Mouse (Mus musculus) heart, embryonic 13.5 days (tissue): ENCODE measurements around the gene Amotl2. TPM values are rescaled to one million over a fixed set of nuclear protein-coding genes. Genes with fewer than 3 reads are reported as not detected.
A peak's percentile ranks its signal among the peaks of the same experiment; 100 is the strongest.

Experiments
- ATAC-seq: fragments of 200-750 bp; cut with Nextera tagmentation; 2 replicates; pipeline ENCODE4 v1.8.0; 2017; ENCODE audit warnings: moderate TSS enrichment; ENCODE audit not compliant: insufficient number of reproducible peaks, low FRiP score, low TSS enrichment; ENCODE audit errors: extremely low read depth
- H3K27ac ChIP-seq: fragments of 300-500 bp; sonication (generic); replicated peaks from 2 replicates; pipeline ENCODE4 v1.5.1; 2015; ENCODE audit warnings: moderate library complexity, mild to moderate bottlenecking, inconsistent platforms
- H3K27me3 ChIP-seq: fragments of 300-500 bp; sonication (generic); replicated peaks from 2 replicates; pipeline ENCODE4 v1.6.1; 2015; ENCODE audit warnings: mild to moderate bottlenecking, inconsistent platforms
- H3K36me3 ChIP-seq: fragments of 300-500 bp; sonication (generic); 2 replicates; pipeline ENCODE4 v1.6.1; 2015; ENCODE audit warnings: mild to moderate bottlenecking, inconsistent platforms
- H3K4me1 ChIP-seq: fragments of 300-500 bp; sonication (generic); 2 replicates; pipeline ENCODE4 v1.6.1; 2015; ENCODE audit warnings: inconsistent platforms
- H3K4me2 ChIP-seq: fragments of 300-500 bp; sonication (generic); 2 replicates; pipeline ENCODE4 v1.6.1; 2015; ENCODE audit warnings: inconsistent platforms, mild to moderate bottlenecking, moderate library complexity
- H3K4me3 ChIP-seq: fragments of 300-500 bp; sonication (generic); 2 replicates; pipeline ENCODE4 v1.5.1; 2015; ENCODE audit warnings: moderate library complexity, mild to moderate bottlenecking, inconsistent platforms
- H3K9ac ChIP-seq: fragments of 300-500 bp; sonication (generic); 2 replicates; pipeline ENCODE4 v1.6.1; 2015; ENCODE audit warnings: inconsistent platforms, mild to moderate bottlenecking, moderate library complexity
- H3K9me3 ChIP-seq: fragments of 300-500 bp; sonication (generic); 2 replicates; pipeline ENCODE4 v1.6.1; 2016; ENCODE audit warnings: inconsistent platforms
- WGBS: fragments of 180-500 bp; shearing (Covaris S2); methylation state at CpG from one replicate; pipeline ENCODE4 v1.1.7; 2015; ENCODE audit warnings: mixed read lengths; 5-methylcytosine and 5-hydroxymethylcytosine counted together
- polyA plus RNA-seq: library from polyadenylated mRNA; unstranded; fragments of >200 nt; fragmentation: Nextera tagmentation; extraction: Ambion mirVana; gene quantifications from 2 replicates; pipeline ENCODE4 v1.2.1, GENCODE M21; 2015

The Amotl2 gene
- polyA plus RNA-seq, 1 experiment from 2014 or later: 35.9 TPM

- Histone ChIP-seq H3K9ac (no peak overlapping the region), H3K4me2 (no peak overlapping the region), H3K4me1 (peaks cover 5% of the 10 kb centered on the region), H3K36me3 (no peaks in the 10 kb centered on the region), H3K9me3 (peaks cover 10% of the 10 kb centered on the region), H3K4me3 (no peak overlapping the region), H3K27ac (no peak overlapping the region), H3K27me3 (no peaks in the 10 kb centered on the region)
- WGBS: 75% methylated on average over 6 of the region's 6 CpGs
- no peak for ATAC-seq
These were observed 15.4 kb upstream of the Amotl2 start for GRCm38 (mm10) chr9:102701042-102701441.

- Histone ChIP-seq H3K4me3 (no peak overlapping the region), H3K9ac (peak overlapping the region; percentile 45; the same call in 1 of the 2 replicates), H3K9me3 (no peaks in the 10 kb centered on the region), H3K27ac (peak overlapping the region; percentile 48; the same call in 1 of the 2 replicates), H3K27me3 (no peaks in the 10 kb centered on the region), H3K4me2 (no peak overlapping the region), H3K36me3 (no peaks in the 10 kb centered on the region), H3K4me1 (peaks cover 36% of the 10 kb centered on the region)
- 44% methylated on average over 15 of the region's 15 CpGs for WGBS
- ATAC-seq: no peak
These were observed 6.9 kb upstream of the Amotl2 start for GRCm38 (mm10) chr9:102709504-102710135.

- no peaks in the 10 kb centered on the region for H3K9me3 ChIP-seq
- WGBS: 83% methylated on average over 5 of the region's 5 CpGs
- H3K4me1 ChIP-seq: peaks cover 45% of the 10 kb centered on the region
- H3K27me3 ChIP-seq: no peaks in the 10 kb centered on the region
- no peak overlapping the region for H3K4me3 ChIP-seq
- H3K9ac ChIP-seq: no peak overlapping the region
- no peak overlapping the region for H3K4me2 ChIP-seq
- H3K36me3 ChIP-seq: no peaks in the 10 kb centered on the region
- H3K27ac ChIP-seq: no peak overlapping the region
- ATAC-seq: no peak
These were observed 6.0 kb upstream of the Amotl2 start for GRCm38 (mm10) chr9:102710520-102710919.

GRCm38 (mm10) chr9:102713797-102714196, 2.7 kb upstream of the Amotl2 start:
- Histone ChIP-seq H3K4me3 (no peak overlapping the region), H3K4me1 (peaks cover 50% of the 10 kb centered on the region), H3K36me3 (no peaks in the 10 kb centered on the region), H3K9ac (no peak overlapping the region), H3K4me2 (no peak overlapping the region), H3K27me3 (no peaks in the 10 kb centered on the region), H3K27ac (no peak overlapping the region), H3K9me3 (no peaks in the 10 kb centered on the region)
- no peak for ATAC-seq
- WGBS: 60% methylated on average over 2 of the region's 2 CpGs

- Histone ChIP-seq H3K9ac (0 out of 2 replicates have a peak overlapping the region, but pooled peaks have one; percentile 5), H3K36me3 (peaks cover 2% of the 10 kb centered on the region), H3K27me3 (no peaks in the 10 kb centered on the region), H3K9me3 (no peaks in the 10 kb centered on the region), H3K27ac (peak overlapping the region; percentile 37), H3K4me2 (peak overlapping the region; percentile 22), H3K4me1 (peaks cover 45% of the 10 kb centered on the region), H3K4me3 (no peak overlapping the region)
- 9% methylated on average over 7 of the region's 7 CpGs for WGBS
- no peak for ATAC-seq
These were observed 1.5 kb upstream of the Amotl2 start for GRCm38 (mm10) chr9:102714893-102715505.

GRCm38 (mm10) chr9:102715506-102715900, 969 bp upstream of the Amotl2 start:
- Histone ChIP-seq H3K4me3 (no peak overlapping the region), H3K27ac (peak overlapping the region; percentile 37), H3K4me1 (peaks cover 46% of the 10 kb centered on the region), H3K9ac (0 out of 2 replicates have a peak overlapping the region, but pooled peaks have one; percentile 5), H3K9me3 (no peaks in the 10 kb centered on the region), H3K4me2 (0 out of 2 replicates have a peak overlapping the region, but pooled peaks have one; percentile 22), H3K27me3 (no peaks in the 10 kb centered on the region), H3K36me3 (peaks cover 7% of the 10 kb centered on the region)
- no peak for ATAC-seq
- 55% methylated on average over 2 of the region's 2 CpGs for WGBS

- under 1% methylated on average over 50 of the region's 50 CpGs for WGBS
- peak overlapping the region; percentile 99 for H3K9ac ChIP-seq
- H3K9me3 ChIP-seq: no peaks in the 10 kb centered on the region
- peak overlapping the region; percentile 92 for H3K4me3 ChIP-seq
- H3K27me3 ChIP-seq: no peaks in the 10 kb centered on the region
- H3K4me2 ChIP-seq: peak overlapping the region; percentile 90
- peaks cover 25% of the 10 kb centered on the region for H3K36me3 ChIP-seq
- peak; percentile 83 for ATAC-seq
- H3K4me1 ChIP-seq: peaks cover 63% of the 10 kb centered on the region
- H3K27ac ChIP-seq: peak overlapping the region; percentile 99
These were observed 853 bp downstream of the Amotl2 start for GRCm38 (mm10) chr9:102717164-102717885.

- Histone ChIP-seq H3K9me3 (no peaks in the 10 kb centered on the region), H3K27ac (peak overlapping the region; percentile 99), H3K27me3 (no peaks in the 10 kb centered on the region), H3K4me2 (peak overlapping the region; percentile 90), H3K4me3 (peak overlapping the region; percentile 92), H3K9ac (peak overlapping the region; percentile 99), H3K36me3 (peaks cover 33% of the 10 kb centered on the region), H3K4me1 (peaks cover 70% of the 10 kb centered on the region)
- peak; percentile 18; the same call in 1 of the 2 replicates for ATAC-seq
- under 1% methylated on average over 52 of the region's 52 CpGs for WGBS
These were observed 1.6 kb downstream of the Amotl2 start for GRCm38 (mm10) chr9:102717886-102718643.

- peak overlapping the region; percentile 90 for H3K4me2 ChIP-seq
- ATAC-seq: no peak
These were observed 2.2 kb downstream of the Amotl2 start for GRCm38 (mm10) chr9:102718676-102719075.

GRCm38 (mm10) chr9:102719085-102719484, 2.6 kb downstream of the Amotl2 start:
- peaks cover 77% of the 10 kb centered on the region for H3K4me1 ChIP-seq
- H3K4me2 ChIP-seq: peak overlapping the region; percentile 90
- no peak for ATAC-seq
- H3K9me3 ChIP-seq: no peaks in the 10 kb centered on the region
- 1% methylated on average over 4 of the region's 4 CpGs for WGBS
- H3K27me3 ChIP-seq: no peaks in the 10 kb centered on the region
- H3K36me3 ChIP-seq: peaks cover 43% of the 10 kb centered on the region
- H3K9ac ChIP-seq: peak overlapping the region; percentile 99
- peak overlapping the region; percentile 99 for H3K27ac ChIP-seq
- H3K4me3 ChIP-seq: peak overlapping the region; percentile 92

More at GRCm38 (mm10) chr9:102718676-102719075, 2.2 kb downstream of the Amotl2 start:
- Histone ChIP-seq H3K9me3 (no peaks in the 10 kb centered on the region), H3K4me1 (peaks cover 76% of the 10 kb centered on the region), H3K27me3 (no peaks in the 10 kb centered on the region), H3K36me3 (peaks cover 39% of the 10 kb centered on the region), H3K9ac (peak overlapping the region; percentile 99), H3K27ac (peak overlapping the region; percentile 99), H3K4me3 (peak overlapping the region; percentile 92)
- under 1% methylated on average over 21 of the region's 21 CpGs for WGBS
